Comparison of ENCODE assay signal across 13 mouse cellular contexts in the genomic region with DNA sequence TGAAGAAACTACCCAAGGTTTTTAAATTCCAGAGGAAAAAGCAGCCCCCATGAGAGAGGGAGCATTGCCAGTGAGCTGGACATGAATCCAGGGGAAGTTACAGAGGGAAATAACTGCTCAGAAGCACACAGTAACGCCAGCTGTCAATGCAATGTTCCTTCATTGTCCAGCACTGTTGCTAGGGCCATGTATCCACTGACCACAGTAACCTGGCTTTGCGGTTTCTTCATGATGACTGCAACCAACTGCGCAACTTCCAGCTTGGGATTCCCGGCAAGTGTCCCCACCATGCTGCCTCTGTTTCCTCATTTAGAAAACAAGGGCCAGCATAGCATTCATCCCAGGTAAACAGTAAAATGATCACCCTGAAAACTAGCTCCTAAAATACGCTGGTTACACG.
"Had no signal": no experiment of that assay in that cellular context is flagged by ENCODE, and none has a peak within 500 bp of the region (broad histone marks: within the 10 kb centered on the region; RNA-seq: fewer than 3 reads in every experiment).

No protein-coding gene starts in this region.

- DNase-seq: kidney, adult 18-20 months; kidney, adult 9 months; kidney, postnatal 14 days; kidney, postnatal 4 days; left cerebral cortex, postnatal 4 days; liver, postnatal 0 days; lung, embryonic 14.5 days; lung, postnatal 4 days; midbrain, embryonic 14.5 days; thymus, postnatal 14 days; thymus, postnatal 4 days had no signal

- ATAC-seq: intestine, embryonic 16.5 days; liver, postnatal 0 days; lung, postnatal 0 days had no signal
